Mouse (Mus musculus) CH12.LX (cell line): ENCODE measurements around the gene Agxt. TPM values are rescaled to one million over a fixed set of nuclear protein-coding genes. Genes with fewer than 3 reads are reported as not detected.

Experiments
- DNase-seq: peaks from one replicate; pipeline ENCODE4 v3.0.0-alpha.2; 2013; ENCODE audit errors: extremely low read depth
- H3K27ac ChIP-seq: 2 replicates; pipeline ENCODE4 v1.5.1; 2012; ENCODE audit warnings: low read depth, mild to moderate bottlenecking, control low read depth, moderate library complexity; ENCODE audit not compliant: insufficient read depth
- H3K27me3 ChIP-seq: replicated peaks from 2 replicates; pipeline ENCODE3; 2012; ENCODE audit warnings: inconsistent platforms
- H3K36me3 ChIP-seq, 2 experiments: replicated peaks in 1 of 2; 2 replicates each; pipeline versions ENCODE3 to v1.6.1; 2012; ENCODE audit warnings: inconsistent platforms in 1 of 2, low read length in 1 of 2, mild to moderate bottlenecking in 1 of 2, mixed read lengths in 1 of 2, moderate library complexity in 1 of 2; ENCODE audit not compliant: control insufficient read depth in 1 of 2, insufficient read depth in 1 of 2
- H3K4me1 ChIP-seq, 2 experiments: 2 replicates each; pipeline ENCODE4 v1.6.1; 2012; ENCODE audit warnings: inconsistent platforms in 1 of 2, moderate library complexity in 1 of 2; ENCODE audit not compliant: insufficient read depth in 2 of 2, control insufficient read depth in 1 of 2
- H3K4me2 ChIP-seq: 2 replicates; pipeline ENCODE4 v1.6.1; 2012; ENCODE audit warnings: low read depth, mild to moderate bottlenecking, control low read depth; ENCODE audit not compliant: poor library complexity, insufficient read depth, severe bottlenecking
- H3K4me3 ChIP-seq, 3 experiments: fragments of 150-350 bp in 1 of 3; sonication (generic) in 1 of 3; replicated peaks in 1 of 3; 2 replicates each; pipeline versions ENCODE3 to v1.5.1; 2011 to 2012; ENCODE audit warnings: low read depth in 2 of 3, low read length in 2 of 3, mild to moderate bottlenecking in 2 of 3, moderate library complexity in 2 of 3, control low read depth in 1 of 3, improper control_type of control experiment in 1 of 3, inconsistent platforms in 1 of 3, mixed read lengths in 1 of 3; ENCODE audit not compliant: poor library complexity in 1 of 3
- H3K79me2 ChIP-seq: replicated peaks from 2 replicates; pipeline ENCODE4 v1.6.1; 2012; ENCODE audit warnings: mild to moderate bottlenecking, moderate library complexity; ENCODE audit not compliant: control insufficient read depth, poor library complexity, insufficient read depth, severe bottlenecking; ENCODE audit errors: extremely low read depth
- H3K9ac ChIP-seq: 2 replicates; pipeline ENCODE4 v1.6.1; 2012; ENCODE audit warnings: low read depth, mild to moderate bottlenecking, control low read depth, moderate library complexity; ENCODE audit not compliant: insufficient read depth
- H3K9me3 ChIP-seq: replicated peaks from 2 replicates; pipeline ENCODE3; 2012; ENCODE audit warnings: low read length, inconsistent platforms, mixed read lengths
- CHD1 ChIP-seq: IDR thresholded peaks from 2 replicates; pipeline ENCODE4 v1.6.1; 2012; ENCODE audit warnings: low read depth, low read length, improper control_type of control experiment, inconsistent platforms
- ELF1 ChIP-seq: IDR thresholded peaks from 2 replicates; pipeline ENCODE4 v1.6.1; 2014; ENCODE audit warnings: low read depth, mild to moderate bottlenecking, inconsistent platforms, low read length, improper control_type of control experiment
- EP300 ChIP-seq: IDR thresholded peaks from 2 replicates; pipeline ENCODE4 v1.6.1; 2011; ENCODE audit warnings: low read length, improper control_type of control experiment
- ETS1 ChIP-seq: conservative IDR thresholded peaks from 2 replicates; pipeline ENCODE4 v1.6.1; 2012; ENCODE audit warnings: low read depth, mild to moderate bottlenecking, inconsistent platforms, low read length, improper control_type of control experiment, moderate library complexity
- HCFC1 ChIP-seq: IDR thresholded peaks from 2 replicates; pipeline ENCODE4 v1.6.1; 2012; ENCODE audit warnings: low read depth, mild to moderate bottlenecking, inconsistent platforms, low read length, improper control_type of control experiment
- IRF4 ChIP-seq: IDR thresholded peaks from 2 replicates; pipeline ENCODE4 v1.6.1; 2014; ENCODE audit warnings: low read depth, mild to moderate bottlenecking, inconsistent platforms, low read length, improper control_type of control experiment
- JUND ChIP-seq: conservative IDR thresholded peaks from 2 replicates; pipeline ENCODE4 v1.6.1; 2011; ENCODE audit warnings: low read depth, low read length, improper control_type of control experiment
- MAFK ChIP-seq: IDR thresholded peaks from 2 replicates; pipeline ENCODE4 v1.6.1; 2011; ENCODE audit warnings: low read length, improper control_type of control experiment; ENCODE audit not compliant: insufficient replicate concordance
- MAX ChIP-seq: IDR thresholded peaks from 2 replicates; pipeline ENCODE4 v1.6.1; 2011; ENCODE audit warnings: low read length, improper control_type of control experiment
- MAZ ChIP-seq: IDR thresholded peaks from 2 replicates; pipeline ENCODE4 v1.6.1; 2012; ENCODE audit warnings: low read depth, mild to moderate bottlenecking, inconsistent platforms, low read length, improper control_type of control experiment, moderate library complexity
- NELFE ChIP-seq: IDR thresholded peaks from 2 replicates; pipeline ENCODE4 v1.6.1; 2011; ENCODE audit warnings: low read depth, low read length, improper control_type of control experiment
- RAD21 ChIP-seq: IDR thresholded peaks from 2 replicates; pipeline ENCODE4 v1.6.1; 2011; ENCODE audit warnings: low read depth, mild to moderate bottlenecking, low read length, improper control_type of control experiment, moderate library complexity
- RCOR1 ChIP-seq: conservative IDR thresholded peaks from 2 replicates; pipeline ENCODE4 v1.6.1; 2012; ENCODE audit warnings: low read depth, mild to moderate bottlenecking, inconsistent platforms, low read length, improper control_type of control experiment
- SIN3A ChIP-seq: IDR thresholded peaks from 2 replicates; pipeline ENCODE4 v1.6.1; 2012; ENCODE audit warnings: low read length, improper control_type of control experiment, inconsistent platforms
- SMC3 ChIP-seq: IDR thresholded peaks from 2 replicates; pipeline ENCODE4 v1.6.1; 2011; ENCODE audit warnings: low read depth, low read length, improper control_type of control experiment
- UBTF ChIP-seq: IDR thresholded peaks from 2 replicates; pipeline ENCODE4 v1.6.1; 2012; ENCODE audit warnings: low read depth, mild to moderate bottlenecking, inconsistent platforms, low read length, improper control_type of control experiment, moderate library complexity
- USF1 ChIP-seq: IDR thresholded peaks from 2 replicates; pipeline ENCODE4 v1.6.1; 2014; ENCODE audit warnings: low read depth, mild to moderate bottlenecking, inconsistent platforms, low read length, improper control_type of control experiment
- ZC3H11A ChIP-seq: IDR thresholded peaks from 2 replicates; pipeline ENCODE4 v1.6.1; 2012; ENCODE audit warnings: low read depth, mild to moderate bottlenecking, inconsistent platforms, low read length, improper control_type of control experiment
- ZKSCAN1 ChIP-seq: IDR thresholded peaks from 2 replicates; pipeline ENCODE4 v1.6.1; 2012; ENCODE audit warnings: low read depth, inconsistent platforms, low read length, improper control_type of control experiment, borderline replicate concordance
- dilution Hi-C: fragments of 300-500 bp; cut with MboI; formaldehyde crosslinking; loops from 2 replicates; pipeline ENCODE4 v1.14.3; 2020; ENCODE audit warnings: low sequenced_read_pairs; ENCODE audit not compliant: extremely low pct_unique_long_range_greater_than_20kb, extremely low pct_ligation_motif_present
- in situ Hi-C: fragments of 300-500 bp; cut with MboI; formaldehyde crosslinking; loops from 3 replicates; pipeline ENCODE4 v1.14.3; 2019; ENCODE audit warnings: low sequenced_read_pairs, low pct_ligation_motif_present, low pct_unique_long_range_greater_than_20kb, mixed read lengths
- polyA plus RNA-seq: library from polyadenylated mRNA; unstranded; fragments of >175 nt; gene quantifications from 2 replicates; pipeline ENCODE4 v1.2.1, GENCODE M21; 2012; ENCODE audit warnings: low read depth; ENCODE audit not compliant: insufficient read length
- total RNA-seq, 2 experiments: library from RNA; depleted of rRNA; stranded (reverse); fragments of 300-350 nt in 1 of 2; fragments of >200 nt in 1 of 2; gene quantifications; 2 replicates each; pipeline ENCODE4 v1.2.3; 2012 to 2014

The Agxt gene
- total and polyA plus RNA-seq, 3 experiments = not detected

GRCm38 (mm10) chr1:93182281-93182680 is 47.2 kb downstream of the Agxt start:
- no peak overlapping the region for H3K27ac ChIP-seq
- H3K9ac ChIP-seq = no peak overlapping the region
- H3K9me3 ChIP-seq = no peaks in the 10 kb centered on the region
- H3K4me3 ChIP-seq = no peak overlapping the region
- H3K27me3 ChIP-seq = peaks cover 98% of the 10 kb centered on the region
- dilution Hi-C loops = no loop called here
- H3K4me1 ChIP-seq = no peaks in the 10 kb centered on the region
- no peaks in the 10 kb centered on the region for H3K36me3 ChIP-seq
- no peak for TF ChIP-seq NELFE
- TF ChIP-seq MAFK = no peak
- no peak for TF ChIP-seq IRF4
- no peak for TF ChIP-seq ETS1
- TF ChIP-seq HCFC1 = no peak
- no peak for TF ChIP-seq MAZ
- TF ChIP-seq SMC3 = no peak
- TF ChIP-seq JUND = no peak
- no peak for TF ChIP-seq ZC3H11A
- no peak for TF ChIP-seq ZKSCAN1
- TF ChIP-seq UBTF = no peak
- no peak for TF ChIP-seq ELF1
- TF ChIP-seq CHD1 = no peak
- no peak for TF ChIP-seq USF1
- no peak overlapping the region for H3K4me2 ChIP-seq
- in situ Hi-C loops = loop anchor here (25.0 kb wide), 1 partner anchor 530 kb away; no protein-coding TSS in a partner anchor
- DNase-seq = no peak
- H3K79me2 ChIP-seq = no peaks in the 10 kb centered on the region

- H3K79me2 ChIP-seq = no peaks in the 10 kb centered on the region
Measured at GRCm38 (mm10) chr1:93184071-93184828, 49.2 kb downstream of the Agxt start.

More at GRCm38 (mm10) chr1:93184071-93184828, 49.2 kb downstream of the Agxt start:
- no peaks in the 10 kb centered on the region for H3K36me3 ChIP-seq
- no peaks in the 10 kb centered on the region for H3K4me1 ChIP-seq
- H3K4me3 ChIP-seq = no peak overlapping the region
- dilution Hi-C loops (no loop called here), in situ Hi-C loops (loop anchor here (25.0 kb wide), 1 partner anchor 528 kb away; no protein-coding TSS in a partner anchor)
- DNase-seq = no peak
- TF ChIP-seq SIN3A = no peak
- no peak for TF ChIP-seq MAX
- TF ChIP-seq RCOR1 = no peak
- TF ChIP-seq EP300 = no peak
- no peak for TF ChIP-seq MAFK
- TF ChIP-seq RAD21 = no peak
- no peak overlapping the region for H3K9ac ChIP-seq
- H3K27me3 ChIP-seq = peaks cover 98% of the 10 kb centered on the region
- H3K27ac ChIP-seq = no peak overlapping the region
- no peaks in the 10 kb centered on the region for H3K9me3 ChIP-seq
- H3K4me2 ChIP-seq = no peak overlapping the region
